Mouse (Mus musculus): ENCODE measurements around the gene Zim1. TPM values are rescaled to one million over a fixed set of nuclear protein-coding genes. Genes with fewer than 3 reads are reported as not detected.

Zim1 gene
- total and polyA plus RNA-seq, 3 experiments, result not detected

DNA sequence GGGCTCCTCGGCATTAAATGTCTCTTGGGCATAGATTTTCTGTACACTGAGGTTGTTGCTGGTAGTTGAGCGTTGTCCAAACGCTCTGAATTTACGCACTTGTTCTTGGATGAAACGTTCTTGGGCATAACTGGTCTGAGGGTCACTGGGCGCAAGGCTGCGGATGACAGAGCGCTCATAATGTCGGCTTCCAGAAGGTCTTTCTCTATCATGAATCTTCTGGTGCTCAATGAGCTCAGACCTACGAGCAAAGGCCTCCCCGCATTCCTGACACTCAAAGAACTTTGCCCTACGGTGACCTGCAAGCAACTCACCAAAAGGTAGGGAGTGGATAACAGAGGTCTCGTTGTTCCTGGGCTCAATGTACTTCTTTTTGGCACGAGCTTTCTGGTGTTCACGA, 13.1 kb upstream of the Zim1 start:
- no peaks in the 10 kb centered on the region for H3K4me1 ChIP-seq (ENCODE audit: control insufficient read depth in 1 of 2, insufficient read depth in 2 of 2, low read length in 2 of 2)
- no peak overlapping the region for H3K9ac ChIP-seq (ENCODE audit: control insufficient read depth, low read depth, low read length, poor library complexity, severe bottlenecking)
- H3K36me3 ChIP-seq (ENCODE audit: control insufficient read depth in 1 of 2, insufficient read depth in 2 of 2, low read length in 2 of 2), result no peaks in the 10 kb centered on the region
- no peaks in the 10 kb centered on the region; a peak in 1 of 4 replicates for H3K27me3 ChIP-seq (ENCODE audit: control insufficient read depth in 1 of 2, insufficient read depth in 2 of 2, low read length in 2 of 2)
- H3K9me3 ChIP-seq (replicated peaks; ENCODE audit: insufficient read depth, low read length), result no peaks in the 10 kb centered on the region
- no peak overlapping the region for H3K27ac ChIP-seq (ENCODE audit: control insufficient read depth, low read depth, low read length)
- TF ChIP-seq MYC (IDR thresholded peaks at IDR 0.05; ENCODE audit: low read depth, low read length), result no peak
- no peak for TF ChIP-seq RCOR1 (IDR thresholded peaks at IDR 0.05; ENCODE audit: low read depth, low read length)
- TF ChIP-seq ELF1 (IDR thresholded peaks at IDR 0.05; ENCODE audit: low read depth, low read length), result no peak
- no peak for TF ChIP-seq USF2 (IDR thresholded peaks at IDR 0.05; ENCODE audit: borderline replicate concordance in 1 of 2, insufficient read depth in 1 of 2, low read depth in 1 of 2, low read length in 2 of 2)
- H3K4me3 ChIP-seq (ENCODE audit: control insufficient read depth in 1 of 2, insufficient read depth in 1 of 2, low read depth in 2 of 2, low read length in 2 of 2), result no peak overlapping the region
- DNase-seq (ENCODE audit: low read depth, low spot score), result no peak
- H3K79me2 ChIP-seq (ENCODE audit: control insufficient read depth, insufficient read depth, low read length, poor library complexity), result no peaks in the 10 kb centered on the region

DNA sequence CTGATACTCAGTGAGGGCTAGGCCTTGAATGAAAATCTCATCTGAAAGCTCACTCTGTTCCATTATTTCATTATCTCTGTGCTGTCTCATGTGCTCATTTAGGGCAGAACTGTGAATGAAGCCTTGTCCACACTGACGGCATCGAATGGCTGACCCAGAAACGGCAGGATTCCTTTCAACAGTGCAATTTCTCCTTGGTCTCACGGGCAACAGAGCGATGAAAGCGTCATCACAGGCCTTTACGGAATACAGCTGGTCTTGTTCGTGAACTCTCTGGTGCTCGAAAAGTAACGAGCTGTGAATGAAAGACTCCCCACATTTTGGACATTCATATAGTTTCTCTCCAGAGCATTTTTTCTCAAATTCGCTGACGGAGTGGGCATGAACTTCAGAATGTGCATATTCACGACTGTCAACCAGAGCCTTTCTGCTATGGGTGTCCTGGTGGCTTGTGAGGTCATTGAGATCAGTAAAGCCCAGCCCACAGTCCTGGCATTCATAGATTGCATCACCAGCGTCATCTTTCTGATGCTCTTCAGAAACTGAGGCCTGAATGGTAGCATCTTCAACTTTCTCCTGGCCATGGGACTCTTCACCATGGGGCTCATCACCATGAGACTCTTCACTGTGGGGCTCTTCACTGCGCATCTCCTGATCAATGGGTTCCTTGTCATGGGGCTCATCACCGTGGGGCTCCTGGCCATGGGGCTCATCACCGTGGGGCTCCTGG, 12.4 kb upstream of the Zim1 start:
- Histone ChIP-seq H3K9me3 (replicated peaks; ENCODE audit: insufficient read depth, low read length) (no peaks in the 10 kb centered on the region), H3K9ac (ENCODE audit: control insufficient read depth, low read depth, low read length, poor library complexity, severe bottlenecking) (no peak overlapping the region), H3K36me3 (ENCODE audit: control insufficient read depth in 1 of 2, insufficient read depth in 2 of 2, low read length in 2 of 2) (no peaks in the 10 kb centered on the region), H3K27ac (ENCODE audit: control insufficient read depth, low read depth, low read length) (no peak overlapping the region), H3K4me3 (ENCODE audit: control insufficient read depth in 1 of 2, insufficient read depth in 1 of 2, low read depth in 2 of 2, low read length in 2 of 2) (no peak overlapping the region), H3K79me2 (ENCODE audit: control insufficient read depth, insufficient read depth, low read length, poor library complexity) (no peaks in the 10 kb centered on the region), H3K27me3 (ENCODE audit: control insufficient read depth in 1 of 2, insufficient read depth in 2 of 2, low read length in 2 of 2) (no peaks in the 10 kb centered on the region; a peak in 1 of 4 replicates), H3K4me1 (ENCODE audit: control insufficient read depth in 1 of 2, insufficient read depth in 2 of 2, low read length in 2 of 2) (no peaks in the 10 kb centered on the region)
- TF ChIP-seq USF1 (IDR thresholded peaks at IDR 0.05; ENCODE audit: low read depth, low read length), result no peak
- no peak for TF ChIP-seq CTCF (IDR thresholded peaks at IDR 0.05 in 2 of 3, conservative IDR thresholded peaks at IDR 0.05 in 1 of 3; ENCODE audit: control insufficient read depth in 1 of 3, insufficient read depth in 1 of 3, low read depth in 2 of 3, low read length in 3 of 3, poor library complexity in 1 of 3, severe bottlenecking in 1 of 3)
- no peak for TF ChIP-seq MAX (IDR thresholded peaks at IDR 0.05; ENCODE audit: low read length)
- no peak for TF ChIP-seq TCF12 (IDR thresholded peaks at IDR 0.05; ENCODE audit: low read depth, low read length)
- no peak for TF ChIP-seq KAT2A (conservative IDR thresholded peaks at IDR 0.05; ENCODE audit: low read depth, low read length)
- no peak for TF ChIP-seq MYC (IDR thresholded peaks at IDR 0.05; ENCODE audit: low read depth, low read length)
- no peak for TF ChIP-seq MYB (IDR thresholded peaks at IDR 0.05; ENCODE audit: low read depth, low read length)
- no peak for TF ChIP-seq EP300 (IDR thresholded peaks at IDR 0.05; ENCODE audit: low read depth in 1 of 2, low read length in 2 of 2)
- no peak for TF ChIP-seq GATA1 (IDR thresholded peaks at IDR 0.05; ENCODE audit: low read depth, low read length)
- TF ChIP-seq ETS1 (IDR thresholded peaks at IDR 0.05; ENCODE audit: low read depth, low read length), result no peak
- no peak for TF ChIP-seq ZMIZ1 (IDR thresholded peaks at IDR 0.05; ENCODE audit: low read depth, low read length)
- TF ChIP-seq USF2 (IDR thresholded peaks at IDR 0.05; ENCODE audit: borderline replicate concordance in 1 of 2, insufficient read depth in 1 of 2, low read depth in 1 of 2, low read length in 2 of 2), result no peak
- TF ChIP-seq POLR2AphosphoS2 (IDR thresholded peaks at IDR 0.05; ENCODE audit: low read length), result no peak
- TF ChIP-seq MXI1 (IDR thresholded peaks at IDR 0.05; ENCODE audit: low read depth, low read length), result no peak
- TF ChIP-seq CHD1 (IDR thresholded peaks at IDR 0.05; ENCODE audit: low read depth, low read length), result no peak
- TF ChIP-seq NRF1 (IDR thresholded peaks at IDR 0.05; ENCODE audit: insufficient read depth, low read depth, low read length, poor library complexity, severe bottlenecking), result no peak
- no peak for DNase-seq (ENCODE audit: low read depth, low spot score)

Measured in MEL (cell line).